Mouse (Mus musculus): Measurements from ENCODE around the gene Zscan10.

DNA sequence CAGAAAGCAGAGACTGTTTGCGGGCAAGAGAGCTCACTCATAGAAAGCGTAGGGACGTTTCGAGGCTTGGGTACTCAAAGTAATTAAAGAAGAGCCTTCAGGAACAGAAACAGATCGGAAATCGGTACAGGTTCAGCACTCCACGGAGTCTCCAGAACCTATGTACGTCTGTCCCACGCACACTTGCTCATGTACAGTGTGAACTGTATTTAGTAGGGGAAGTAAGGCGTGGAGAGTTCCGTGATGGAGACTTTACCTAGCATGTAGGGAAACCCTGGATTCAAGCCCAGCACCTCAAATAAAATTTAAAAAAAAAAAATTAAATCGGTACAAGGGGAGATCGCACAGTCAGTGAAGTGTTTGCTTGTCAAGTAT is 7.7 kb upstream of the Zscan10 start:
- TF ChIP-seq EP300 (IDR thresholded peaks at IDR 0.05; ENCODE audit: low read depth) (no peak), CTCF (IDR thresholded peaks at IDR 0.05; ENCODE audit: low read depth) (no peak)

Measured in liver, postnatal 0 days (tissue).